ENCODE assay signal across 8 mouse cellular contexts in genomic region chr1:193315705-193316357, GRCm38 (mm10). TPM values are rescaled to one million over a fixed set of nuclear protein-coding genes. Genes with fewer than 3 reads are reported as not detected.
DNase-seq lines count a peak whose midpoint lies in the region; ATAC-seq and TF ChIP-seq lines count a peak whose summit lies in the region.

No protein-coding gene starts in this region.

- DNase-seq in midbrain, embryonic 11.5 days (ENCODE audit: low spot score, missing footprints): peak; percentile 75
- DNase-seq in cerebellum, adult 8-10 months: peak; percentile 86
- peak; percentile 94 for DNase-seq in heart, adult 8-10 months (ENCODE audit: low spot score)
- no peak for DNase-seq in spleen, postnatal 14 days (ENCODE audit: low spot score in 2 of 2)
- DNase-seq in spleen, adult 18-20 months: no peak

- no peak for ATAC-seq in midbrain, embryonic 11.5 days (ENCODE audit: low FRiP score)
- ATAC-seq in midbrain, embryonic 15.5 days (replicated peaks): no peak
- ATAC-seq in kidney, embryonic 16.5 days (ENCODE audit: low FRiP score, low TSS enrichment): peak; percentile 64

- no peaks in the 10 kb centered on the region for H3K36me3 ChIP-seq in midbrain, embryonic 11.5 days (ENCODE audit: control insufficient read depth, insufficient read depth, low read length)
- no peaks in the 10 kb centered on the region for H3K36me3 ChIP-seq in midbrain, embryonic 15.5 days (replicated peaks)
- no peaks in the 10 kb centered on the region for H3K36me3 ChIP-seq in kidney, embryonic 16.5 days (ENCODE audit: insufficient read depth, low read length)
- no peaks in the 10 kb centered on the region for H3K36me3 ChIP-seq in myocyte (ENCODE audit: control insufficient read depth, insufficient read depth)

- no peak overlapping the region for H3K27ac ChIP-seq in midbrain, embryonic 11.5 days (ENCODE audit: low read depth, low read length)
- no peak overlapping the region for H3K27ac ChIP-seq in midbrain, embryonic 15.5 days
- peak overlapping the region; percentile 85 for H3K27ac ChIP-seq in kidney, embryonic 16.5 days (ENCODE audit: low read length)

- H3K27me3 ChIP-seq in midbrain, embryonic 11.5 days (ENCODE audit: control insufficient read depth, insufficient read depth, low read length): no peaks in the 10 kb centered on the region
- no peaks in the 10 kb centered on the region for H3K27me3 ChIP-seq in midbrain, embryonic 15.5 days (replicated peaks)
- no peaks in the 10 kb centered on the region for H3K27me3 ChIP-seq in kidney, embryonic 16.5 days (ENCODE audit: insufficient read depth, low read length)
- no peaks in the 10 kb centered on the region for H3K27me3 ChIP-seq in myocyte (ENCODE audit: control insufficient read depth, insufficient read depth, insufficient read length)

- WGBS in midbrain, embryonic 11.5 days: 85% methylated on average over 5 of the region's 5 CpGs
- 62% methylated on average over 5 of the region's 5 CpGs for WGBS in midbrain, embryonic 15.5 days
- 55% methylated on average over 5 of the region's 5 CpGs for WGBS in kidney, embryonic 16.5 days

- H3K4me2 ChIP-seq in midbrain, embryonic 11.5 days: no peak overlapping the region
- no peak overlapping the region for H3K4me2 ChIP-seq in midbrain, embryonic 15.5 days
- H3K4me2 ChIP-seq in kidney, embryonic 16.5 days (replicated peaks; ENCODE audit: low read depth, low read length): no peak overlapping the region
- no peak overlapping the region for H3K4me2 ChIP-seq in myocyte (ENCODE audit: low read depth)

- H3K4me3 ChIP-seq in midbrain, embryonic 11.5 days (ENCODE audit: low read depth, low read length): no peak overlapping the region
- H3K4me3 ChIP-seq in midbrain, embryonic 15.5 days: no peak overlapping the region
- no peak overlapping the region for H3K4me3 ChIP-seq in kidney, embryonic 16.5 days (ENCODE audit: low read length)
- no peak overlapping the region for H3K4me3 ChIP-seq in myocyte

- no peak for TF ChIP-seq POLR2A in myocyte (IDR thresholded peaks at IDR 0.05; ENCODE audit: insufficient read length, low read depth)

- H3K9ac ChIP-seq in midbrain, embryonic 11.5 days (ENCODE audit: low read length): no peak overlapping the region
- H3K9ac ChIP-seq in midbrain, embryonic 15.5 days: no peak overlapping the region
- no peak overlapping the region for H3K9ac ChIP-seq in kidney, embryonic 16.5 days (replicated peaks; ENCODE audit: low read length)

- H3K4me1 ChIP-seq in midbrain, embryonic 11.5 days (ENCODE audit: control insufficient read depth, insufficient read depth, low read length): no peaks in the 10 kb centered on the region
- peaks cover 11% of the 10 kb centered on the region; the same call in 1 of the 2 replicates for H3K4me1 ChIP-seq in midbrain, embryonic 15.5 days
- peaks cover 19% of the 10 kb centered on the region for H3K4me1 ChIP-seq in kidney, embryonic 16.5 days (ENCODE audit: insufficient read depth, low read length)

- no peak overlapping the region for H3ac ChIP-seq in myocyte (ENCODE audit: control insufficient read depth, insufficient read length)

- no peaks in the 10 kb centered on the region for H3K9me3 ChIP-seq in midbrain, embryonic 11.5 days (ENCODE audit: control insufficient read depth, low read length)
- H3K9me3 ChIP-seq in midbrain, embryonic 15.5 days: no peaks in the 10 kb centered on the region
- H3K9me3 ChIP-seq in kidney, embryonic 16.5 days (ENCODE audit: low read length): no peaks in the 10 kb centered on the region

- no peaks in the 10 kb centered on the region for H3K79me2 ChIP-seq in myocyte (ENCODE audit: control insufficient read depth, insufficient read depth)

TF ChIP-seq in myocyte, 11 proteins besides CTCF, POLR2A, EP300 and RAD21:
- TF ChIP-seq POLR2AphosphoS2 (IDR thresholded peaks at IDR 0.05; ENCODE audit: insufficient read length, low read depth) (no peak), REST (IDR thresholded peaks at IDR 0.05; ENCODE audit: insufficient read depth, insufficient read length) (no peak), SRF (IDR thresholded peaks at IDR 0.05; ENCODE audit: control insufficient read depth, insufficient read length, low read depth) (no peak), TCF3 (IDR thresholded peaks at IDR 0.05; ENCODE audit: insufficient read length, low read depth) (no peak), E2F4 (IDR thresholded peaks at IDR 0.05; ENCODE audit: insufficient read depth) (no peak), MYOG (IDR thresholded peaks at IDR 0.05; ENCODE audit: control insufficient read depth in 1 of 3, insufficient read depth in 1 of 3, insufficient read length in 2 of 3, low read depth in 2 of 3) (peak; percentile 24 to 71 (median 31)), USF1 (IDR thresholded peaks at IDR 0.05; ENCODE audit: low read depth) (no peak), MYOD1 (IDR thresholded peaks at IDR 0.05; ENCODE audit: control insufficient read depth in 1 of 3, insufficient read length in 2 of 3, low read depth in 2 of 3) (peak in 2 of 3 experiments; percentile 20 to 60), MAX (IDR thresholded peaks at IDR 0.05; ENCODE audit: low read depth) (no peak), TCF12 (IDR thresholded peaks at IDR 0.05; ENCODE audit: insufficient read depth, poor library complexity, severe bottlenecking) (no peak)

RNA-seq across cellular contexts. Expression of gene G0s2, which starts 42.8 kb away (rescaled TPM):
- polyA plus RNA-seq in midbrain, embryonic 11.5 days (2014; fragmentation: Nextera tagmentation; extraction: Ambion mirVana): 7.9 and 11.4 TPM in 2 replicates
- 5.3 and 6.6 TPM in 2 replicates for polyA plus RNA-seq in midbrain, embryonic 15.5 days (2015; fragmentation: Nextera tagmentation; extraction: Ambion mirVana)
- total RNA-seq in heart, adult 8-10 months (2022): 10 to 100 TPM; 54.6 to 72.1 (median 63.9) TPM
- 39.8 and 55.9 TPM in 2 replicates for polyA plus RNA-seq in kidney, embryonic 16.5 days (2015; fragmentation: Nextera tagmentation; extraction: Ambion mirVana)
- 206 TPM for polyA plus RNA-seq in myocyte (2012; fragmentation: generic; extraction: Trizol)

RNA-seq across cellular contexts. Expression of gene Hsd11b1, which starts 52.0 kb away (rescaled TPM):
- 0.23 TPM in 1 of 2 replicates, not detected in the other for polyA plus RNA-seq in midbrain, embryonic 11.5 days (2014; fragmentation: Nextera tagmentation; extraction: Ambion mirVana)
- 0.41 TPM in 1 of 2 replicates, not detected in the other for polyA plus RNA-seq in midbrain, embryonic 15.5 days (2015; fragmentation: Nextera tagmentation; extraction: Ambion mirVana)
- 10 to 100 TPM in 2 of 4 experiments, 1 to 10 TPM in 2; 9.4 to 17.3 (median 12.4) TPM for total RNA-seq in heart, adult 8-10 months (2022)
- polyA plus RNA-seq in kidney, embryonic 16.5 days (2015; fragmentation: Nextera tagmentation; extraction: Ambion mirVana): 2.6 and 4.6 TPM in 2 replicates
- 2.7 TPM for polyA plus RNA-seq in myocyte (2012; fragmentation: generic; extraction: Trizol)

RNA-seq across cellular contexts. Expression of gene Camk1g, which starts 54.3 kb away (rescaled TPM):
- polyA plus RNA-seq in midbrain, embryonic 11.5 days (2014; fragmentation: Nextera tagmentation; extraction: Ambion mirVana): 17.1 and 20.1 TPM in 2 replicates
- 54.4 and 57.0 TPM in 2 replicates for polyA plus RNA-seq in midbrain, embryonic 15.5 days (2015; fragmentation: Nextera tagmentation; extraction: Ambion mirVana)
- total RNA-seq in heart, adult 8-10 months (2022): under 1 TPM; 0.14 to 0.72 (median 0.22) TPM
- 14.1 and 16.2 TPM in 2 replicates for polyA plus RNA-seq in kidney, embryonic 16.5 days (2015; fragmentation: Nextera tagmentation; extraction: Ambion mirVana)
- 4.1 TPM for polyA plus RNA-seq in myocyte (2012; fragmentation: generic; extraction: Trizol)

Comparison
In these comparisons a context has a peak if more than half of its experiments do, and no peak if none do; other contexts are left out.
1. DNase-seq: peak in midbrain, embryonic 11.5 days (single experiment), cerebellum, adult 8-10 months (single experiment) and heart, adult 8-10 months (single experiment); none in spleen, postnatal 14 days (0 of 2) and spleen, adult 18-20 months (0 of 2).